Mouse (Mus musculus) erythroblast, embryonic 14.5 days (primary cell): Measurements from ENCODE around the gene Syn3. TPM values are rescaled to one million over a fixed set of nuclear protein-coding genes. Genes with fewer than 3 reads are reported as not detected.

Experiments
- H3K27me3 ChIP-seq: 2 replicates; pipeline ENCODE4 v1.6.1; 2012; ENCODE audit warnings: inconsistent platforms; ENCODE audit not compliant: control insufficient read depth
- H3K36me3 ChIP-seq: 2 replicates; pipeline ENCODE4 v1.6.1; 2012; ENCODE audit warnings: mild to moderate bottlenecking, inconsistent platforms; ENCODE audit not compliant: control insufficient read depth
- H3K4me1 ChIP-seq: 2 replicates; pipeline ENCODE4 v1.6.1; 2012; ENCODE audit warnings: inconsistent platforms; ENCODE audit not compliant: control insufficient read depth
- H3K4me3 ChIP-seq: replicated peaks from 2 replicates; pipeline ENCODE3; 2012; ENCODE audit warnings: moderate library complexity, mild to moderate bottlenecking, inconsistent platforms
- H3K9me3 ChIP-seq: 2 replicates; pipeline ENCODE4 v1.6.1; 2012; ENCODE audit warnings: low read length, inconsistent platforms, mixed read lengths; ENCODE audit not compliant: control insufficient read depth
- GATA1 ChIP-seq: IDR thresholded peaks from 2 replicates; pipeline ENCODE4 v1.6.1; 2012; ENCODE audit warnings: low read length, inconsistent platforms, mixed read lengths
- TAL1 ChIP-seq: IDR thresholded peaks from 3 replicates; pipeline ENCODE4 v1.6.1; 2012; ENCODE audit warnings: low read length, inconsistent platforms, mixed read lengths
- polyA plus RNA-seq: library from polyadenylated mRNA; stranded (reverse); fragments of >175 nt; gene quantifications from 2 replicates; pipeline ENCODE4 v1.2.3, GENCODE M21; 2012

Syn3 gene
- polyA plus RNA-seq, 1 experiment: not detected

DNA sequence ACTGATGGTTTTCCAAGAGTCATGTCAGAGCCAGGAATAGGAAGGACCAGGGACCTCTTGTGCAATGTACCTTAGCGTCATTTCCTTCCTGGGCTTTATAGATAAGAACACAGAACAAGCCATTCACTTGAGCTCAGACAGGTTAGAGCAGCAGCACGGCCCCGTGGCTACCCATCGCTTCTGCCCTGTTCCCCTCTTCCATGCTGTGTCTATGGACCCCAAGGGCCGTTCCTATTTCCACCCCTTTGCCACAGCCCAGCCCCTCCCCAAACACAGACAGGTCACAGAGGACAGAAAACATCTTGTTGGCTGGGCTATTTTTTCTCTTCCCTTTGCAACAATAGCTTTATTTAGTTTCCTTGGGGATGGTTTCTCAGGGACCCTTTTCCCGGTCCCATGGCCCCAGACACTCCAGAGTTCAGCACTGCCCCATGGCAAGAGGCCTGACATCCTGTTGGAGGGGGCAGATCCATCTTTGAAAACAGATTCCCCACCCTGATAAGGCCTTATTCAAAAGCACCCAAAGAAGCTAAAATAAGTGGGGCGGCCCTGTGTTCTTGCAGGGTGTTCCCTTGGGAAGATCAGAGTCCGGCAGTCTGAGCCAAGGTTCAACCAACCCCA is 359.5 kb downstream of the Syn3 start:
- H3K36me3 ChIP-seq: no peaks in the 10 kb centered on the region
- H3K9me3 ChIP-seq: no peaks in the 10 kb centered on the region
- no peak overlapping the region for H3K4me3 ChIP-seq
- H3K4me1 ChIP-seq: no peaks in the 10 kb centered on the region
- H3K27me3 ChIP-seq: no peaks in the 10 kb centered on the region
- TF ChIP-seq TAL1 (no peak), GATA1 (0 out of 2 replicates have a peak, but pooled peaks have one; percentile 18)

DNA sequence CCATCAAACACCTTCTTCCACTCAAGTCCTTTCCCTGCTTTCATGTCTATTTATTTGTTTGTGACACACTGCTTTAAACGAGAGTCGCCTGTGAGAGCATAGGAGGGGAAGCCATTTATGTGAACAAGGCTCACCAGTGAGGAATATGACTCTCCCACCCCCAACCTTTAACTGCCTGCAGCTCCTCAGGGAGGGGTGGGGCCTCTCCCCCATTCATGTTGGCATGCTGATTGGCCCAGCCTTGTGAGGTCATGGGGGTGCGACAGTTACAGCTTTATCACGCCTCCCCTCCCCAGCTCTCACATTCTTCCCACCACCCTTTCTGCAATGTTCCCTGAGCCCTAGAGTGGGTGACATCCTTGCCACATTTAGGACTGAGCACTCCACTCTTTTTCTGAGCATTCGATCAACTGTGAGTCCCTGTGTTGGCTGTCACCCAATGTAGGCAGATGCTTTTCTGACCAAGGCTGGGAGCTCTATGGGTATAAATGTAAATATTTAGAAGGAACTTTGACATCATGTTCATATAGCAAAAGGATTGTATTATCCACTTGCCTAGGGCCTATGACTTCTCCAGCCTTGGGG is 361.0 kb downstream of the Syn3 start:
- no peak overlapping the region for H3K4me3 ChIP-seq
- H3K4me1 ChIP-seq: no peaks in the 10 kb centered on the region
- H3K9me3 ChIP-seq: no peaks in the 10 kb centered on the region
- no peaks in the 10 kb centered on the region for H3K36me3 ChIP-seq
- TF ChIP-seq GATA1 (no peak), TAL1 (no peak)
- H3K27me3 ChIP-seq: no peaks in the 10 kb centered on the region

DNA sequence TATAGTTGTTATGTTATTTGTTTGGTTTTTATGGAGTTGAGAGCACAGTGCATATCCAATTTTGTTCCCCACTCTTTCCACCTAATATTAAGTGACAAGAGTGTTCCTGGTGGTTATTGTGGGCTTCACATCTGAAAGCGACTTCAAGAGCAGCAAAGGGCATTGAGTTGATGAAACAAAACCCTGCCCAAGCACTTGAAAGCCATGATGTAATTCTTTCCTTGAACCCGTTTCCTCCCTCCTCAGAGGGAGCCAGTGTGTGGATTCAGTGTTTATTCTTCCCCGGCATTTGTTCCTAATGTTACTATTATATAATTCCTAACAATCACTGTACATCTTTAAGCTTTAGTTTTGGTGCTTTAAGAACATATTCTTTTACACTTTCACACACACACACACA is 361.6 kb downstream of the Syn3 start:
- Histone ChIP-seq H3K27me3 (no peaks in the 10 kb centered on the region), H3K4me1 (no peaks in the 10 kb centered on the region), H3K9me3 (no peaks in the 10 kb centered on the region), H3K4me3 (no peak overlapping the region), H3K36me3 (no peaks in the 10 kb centered on the region)
- no peak for TF ChIP-seq TAL1

DNA sequence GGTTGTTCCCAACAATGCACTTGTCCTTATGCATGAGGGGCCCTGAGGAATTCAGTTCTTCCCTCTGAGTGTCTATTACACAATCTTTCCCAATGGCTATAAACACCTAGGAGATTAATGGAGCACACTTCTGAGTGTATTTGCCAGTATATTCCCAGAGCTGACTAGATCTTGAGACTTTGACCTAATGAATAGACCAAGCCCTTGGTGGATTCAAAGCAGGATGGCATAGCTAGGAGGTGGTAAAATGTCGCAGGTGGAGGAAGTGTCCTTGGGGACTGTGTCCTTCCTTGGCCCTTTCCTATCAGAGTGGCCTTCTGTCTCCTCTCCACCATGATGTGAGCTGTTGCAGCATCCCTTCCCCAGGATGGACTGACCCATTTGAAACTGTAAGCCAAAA is 362.4 kb downstream of the Syn3 start:
- H3K27me3 ChIP-seq: no peaks in the 10 kb centered on the region
- no peaks in the 10 kb centered on the region for H3K36me3 ChIP-seq
- H3K4me3 ChIP-seq: no peak overlapping the region
- H3K9me3 ChIP-seq: no peaks in the 10 kb centered on the region
- no peaks in the 10 kb centered on the region for H3K4me1 ChIP-seq
- TF ChIP-seq TAL1 (no peak), GATA1 (no peak)

DNA sequence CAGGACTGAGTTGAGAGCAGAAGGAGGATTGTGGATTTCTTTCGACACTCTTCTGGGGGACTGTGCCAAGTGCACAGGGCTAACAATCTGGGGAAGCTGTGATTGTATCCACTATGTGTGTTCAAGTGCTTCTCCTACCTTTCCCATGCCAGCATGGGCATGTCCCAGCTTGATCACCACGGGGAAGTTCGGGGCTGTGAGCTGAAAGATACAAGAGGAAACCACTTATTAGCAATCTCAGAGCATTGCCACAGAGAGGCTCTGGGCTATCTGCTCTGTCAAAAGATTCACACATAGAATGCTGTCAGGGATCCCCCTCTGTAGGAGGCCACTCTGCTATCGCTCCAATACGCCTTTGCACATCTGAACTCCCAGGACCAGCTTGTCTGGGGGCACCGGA is 363.8 kb downstream of the Syn3 start:
- TF ChIP-seq TAL1 (no peak), GATA1 (no peak)
- no peaks in the 10 kb centered on the region for H3K4me1 ChIP-seq
- no peaks in the 10 kb centered on the region for H3K27me3 ChIP-seq
- H3K9me3 ChIP-seq: no peaks in the 10 kb centered on the region
- no peaks in the 10 kb centered on the region for H3K36me3 ChIP-seq
- no peak overlapping the region for H3K4me3 ChIP-seq

DNA sequence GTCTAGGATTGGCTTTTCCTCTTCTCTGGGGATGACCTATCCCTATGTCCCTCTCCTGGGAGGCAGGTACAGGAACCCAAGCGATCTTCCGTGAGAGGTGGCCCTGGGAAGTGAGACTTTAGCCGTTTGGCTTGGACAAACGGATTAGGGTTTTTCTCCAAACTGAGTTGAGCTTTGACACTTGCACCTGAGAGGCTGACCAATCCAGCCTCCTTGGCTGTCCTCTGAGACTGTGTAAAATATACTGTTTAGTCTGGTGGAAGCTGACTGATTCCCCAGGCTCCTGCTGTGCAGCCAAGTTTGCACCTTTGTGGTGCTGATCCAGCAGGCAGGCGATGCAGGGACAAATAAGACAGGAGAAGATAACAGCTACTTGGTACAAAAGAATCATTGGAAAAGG is 364.4 kb downstream of the Syn3 start:
- Histone ChIP-seq H3K9me3 (no peaks in the 10 kb centered on the region), H3K36me3 (no peaks in the 10 kb centered on the region), H3K4me1 (no peaks in the 10 kb centered on the region), H3K4me3 (no peak overlapping the region), H3K27me3 (no peaks in the 10 kb centered on the region)
- TF ChIP-seq TAL1 (no peak), GATA1 (no peak)

DNA sequence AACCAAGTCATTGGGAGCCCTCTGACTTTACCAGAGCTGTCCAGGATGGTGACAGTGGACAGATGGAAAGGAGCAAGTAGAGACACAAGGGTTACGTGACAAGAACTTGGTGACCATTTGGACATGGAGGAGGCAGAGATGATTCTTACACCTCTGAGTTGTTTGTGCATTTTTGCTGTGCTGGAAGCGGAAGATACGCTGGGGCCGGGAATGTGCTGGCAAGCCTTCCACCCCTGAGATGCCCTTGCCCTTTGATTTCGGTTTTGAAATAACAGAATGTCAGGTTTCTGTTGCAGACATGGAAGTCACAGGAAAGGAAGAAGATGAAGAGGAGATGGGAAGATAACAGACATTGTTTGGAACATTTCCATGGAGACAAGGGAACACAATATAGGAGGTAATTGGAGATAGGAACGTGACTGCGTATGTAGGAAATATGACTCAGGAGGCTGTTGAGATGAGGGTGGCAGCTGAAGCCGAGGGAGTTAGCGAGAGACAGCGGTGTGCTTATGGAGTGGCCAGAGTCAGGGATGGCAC is 366.2 kb downstream of the Syn3 start:
- Histone ChIP-seq H3K27me3 (no peaks in the 10 kb centered on the region), H3K9me3 (no peaks in the 10 kb centered on the region), H3K4me1 (no peaks in the 10 kb centered on the region), H3K36me3 (no peaks in the 10 kb centered on the region), H3K4me3 (no peak overlapping the region)
- no peak for TF ChIP-seq TAL1
- no peak for TF ChIP-seq GATA1

DNA sequence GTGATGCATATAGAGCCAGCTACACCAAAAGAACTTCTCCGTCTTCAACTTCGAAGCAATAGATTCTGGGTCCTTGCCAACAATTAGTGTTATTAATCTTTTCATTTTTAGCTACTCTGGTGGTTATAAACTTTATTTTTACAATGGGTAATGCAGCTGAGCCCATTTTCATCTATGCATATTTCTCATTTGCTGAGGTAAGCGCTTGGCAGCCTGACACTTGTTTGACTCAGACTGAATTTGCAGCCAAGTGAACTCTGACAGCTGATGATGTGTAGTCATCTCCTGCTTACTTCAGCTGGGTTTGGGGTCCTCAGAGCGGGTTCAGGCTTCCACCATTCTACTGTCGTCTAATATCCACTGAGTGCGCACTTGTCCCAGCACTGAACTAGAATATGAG is 369.6 kb downstream of the Syn3 start:
- H3K9me3 ChIP-seq: no peaks in the 10 kb centered on the region
- H3K36me3 ChIP-seq: no peaks in the 10 kb centered on the region
- H3K4me1 ChIP-seq: no peaks in the 10 kb centered on the region
- H3K27me3 ChIP-seq: no peaks in the 10 kb centered on the region
- no peak overlapping the region for H3K4me3 ChIP-seq
- no peak for TF ChIP-seq GATA1
- no peak for TF ChIP-seq TAL1

DNA sequence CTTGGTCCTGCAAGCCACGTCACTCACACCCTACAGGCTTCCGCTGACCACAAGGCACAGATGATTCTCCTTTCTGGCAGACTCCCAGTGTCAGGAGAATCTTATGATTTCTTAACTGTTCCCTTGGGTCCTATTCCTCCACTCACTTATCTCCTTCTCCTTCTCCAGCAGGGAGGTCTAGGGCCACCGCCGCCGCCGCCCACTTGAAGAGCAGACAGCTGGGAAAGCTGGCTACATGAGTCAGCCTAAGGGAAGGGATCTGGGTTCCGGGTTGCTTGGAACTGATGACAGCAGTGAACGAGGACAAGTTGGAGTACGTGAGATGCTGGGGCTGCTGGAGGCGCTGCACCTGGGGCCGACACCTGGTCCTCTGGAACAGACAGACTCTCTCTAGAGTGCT is 372.2 kb downstream of the Syn3 start:
- no peak for TF ChIP-seq GATA1
- TF ChIP-seq TAL1: no peak
- no peaks in the 10 kb centered on the region for H3K4me1 ChIP-seq
- no peaks in the 10 kb centered on the region for H3K27me3 ChIP-seq
- no peaks in the 10 kb centered on the region for H3K36me3 ChIP-seq
- no peak overlapping the region for H3K4me3 ChIP-seq
- no peaks in the 10 kb centered on the region for H3K9me3 ChIP-seq

DNA sequence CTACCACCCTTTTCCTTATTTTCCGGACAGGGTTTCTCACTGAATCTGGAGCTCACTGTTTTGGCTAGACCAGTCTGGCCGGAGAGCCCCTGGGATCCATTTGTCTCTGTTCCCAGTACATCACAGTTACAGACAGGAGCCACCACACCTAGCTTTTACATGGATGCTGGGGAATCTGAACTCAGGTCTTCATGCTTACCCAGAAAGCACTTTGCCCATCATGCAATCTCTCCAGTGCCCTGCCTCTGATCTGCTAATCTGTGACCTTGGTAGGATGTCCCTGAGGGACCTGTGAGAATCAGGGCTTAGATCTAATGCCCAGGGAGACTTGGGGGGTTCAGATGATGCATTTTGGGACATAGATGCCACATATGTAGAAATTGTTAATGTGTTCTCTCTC is 373.3 kb downstream of the Syn3 start:
- Histone ChIP-seq H3K4me1 (no peaks in the 10 kb centered on the region), H3K4me3 (no peak overlapping the region), H3K9me3 (no peaks in the 10 kb centered on the region), H3K36me3 (no peaks in the 10 kb centered on the region), H3K27me3 (no peaks in the 10 kb centered on the region)
- no peak for TF ChIP-seq TAL1
- TF ChIP-seq GATA1: no peak
